Mouse (Mus musculus): ENCODE data around the gene Pkn1. TPM values are rescaled to one million over a fixed set of nuclear protein-coding genes. Genes with fewer than 3 reads are reported as not detected.

Gene Pkn1
- polyA plus RNA-seq, 1 experiment from 2014 or later = 27.1 TPM

DNA sequence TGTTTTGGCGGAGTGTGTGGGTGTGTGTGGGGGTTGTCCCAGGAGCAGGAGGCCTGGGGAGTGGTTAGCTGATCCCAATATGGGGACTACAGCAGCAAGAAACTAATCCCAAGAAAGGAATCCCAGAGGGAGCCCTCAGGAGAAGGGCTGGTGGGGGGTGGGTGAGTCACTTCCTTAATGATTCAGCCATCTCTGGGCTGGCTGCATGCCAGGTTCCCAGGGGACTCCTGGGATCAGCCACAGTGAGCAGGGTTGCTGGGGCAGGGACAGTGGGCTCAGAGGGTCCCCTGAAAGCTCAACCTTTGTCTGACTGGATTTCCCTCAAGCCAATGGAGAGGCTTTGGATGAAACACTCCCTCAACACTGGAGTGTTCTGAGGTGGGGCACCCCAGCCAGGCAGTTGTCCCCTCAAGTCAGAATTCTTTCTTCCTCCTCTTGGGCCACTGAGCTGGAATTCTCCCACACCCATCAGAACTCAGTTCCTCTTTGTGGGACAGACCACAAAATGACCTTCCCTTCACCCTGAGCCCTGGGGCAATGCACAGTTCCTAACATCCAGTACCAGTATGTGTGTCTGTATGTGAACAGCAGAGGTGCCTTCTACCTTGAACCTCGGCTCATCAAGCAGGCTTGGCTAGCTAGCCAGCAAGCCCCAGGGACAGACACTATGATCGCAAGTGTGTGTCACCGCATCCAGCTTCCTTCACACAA is 39.0 kb upstream of the Pkn1 start:
- ATAC-seq (ENCODE audit: low FRiP score, low read depth) = no peak
- 73% methylated on average over 4 of the region's 4 CpGs for WGBS
- H3K9me3 ChIP-seq = no peaks in the 10 kb centered on the region
- peaks cover 32% of the 10 kb centered on the region for H3K27me3 ChIP-seq
- 0 out of 2 replicates have a peak overlapping the region, but pooled peaks have one; percentile 1 for H3K4me2 ChIP-seq
- no peak overlapping the region for H3K27ac ChIP-seq (replicated peaks)
- peaks cover 6% of the 10 kb centered on the region for H3K4me1 ChIP-seq (replicated peaks)
- no peak overlapping the region for H3K9ac ChIP-seq
- H3K4me3 ChIP-seq = no peak overlapping the region
- no peaks in the 10 kb centered on the region for H3K36me3 ChIP-seq

DNA sequence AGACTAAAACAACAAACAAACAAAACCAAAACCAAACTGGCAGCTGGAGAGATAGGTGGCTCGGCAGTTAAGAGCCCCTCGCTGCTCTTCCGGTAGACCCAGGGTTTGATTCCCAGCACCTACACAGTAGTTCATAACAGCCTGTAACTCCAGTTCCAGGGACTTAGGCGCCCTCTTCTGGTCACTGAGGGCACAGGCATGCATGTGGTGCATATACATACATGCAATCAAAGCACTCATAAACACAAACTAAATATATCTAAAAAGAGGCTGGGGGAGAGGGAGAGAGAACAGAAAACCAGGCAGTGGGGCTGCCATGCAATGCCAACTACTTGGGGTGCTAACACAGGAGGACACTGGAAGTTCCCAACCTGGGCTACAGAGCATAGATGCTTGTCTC is 38.4 kb upstream of the Pkn1 start:
- Histone ChIP-seq H3K27me3 (peaks cover 29% of the 10 kb centered on the region), H3K4me1 (replicated peaks) (peaks cover 6% of the 10 kb centered on the region), H3K27ac (replicated peaks) (no peak overlapping the region), H3K9ac (no peak overlapping the region), H3K9me3 (no peaks in the 10 kb centered on the region), H3K4me3 (no peak overlapping the region), H3K4me2 (0 out of 2 replicates have a peak overlapping the region, but pooled peaks have one; percentile 1), H3K36me3 (no peaks in the 10 kb centered on the region)
- WGBS = 85% methylated on average over 4 of the region's 4 CpGs
- ATAC-seq (ENCODE audit: low FRiP score, low read depth) = no peak

DNA sequence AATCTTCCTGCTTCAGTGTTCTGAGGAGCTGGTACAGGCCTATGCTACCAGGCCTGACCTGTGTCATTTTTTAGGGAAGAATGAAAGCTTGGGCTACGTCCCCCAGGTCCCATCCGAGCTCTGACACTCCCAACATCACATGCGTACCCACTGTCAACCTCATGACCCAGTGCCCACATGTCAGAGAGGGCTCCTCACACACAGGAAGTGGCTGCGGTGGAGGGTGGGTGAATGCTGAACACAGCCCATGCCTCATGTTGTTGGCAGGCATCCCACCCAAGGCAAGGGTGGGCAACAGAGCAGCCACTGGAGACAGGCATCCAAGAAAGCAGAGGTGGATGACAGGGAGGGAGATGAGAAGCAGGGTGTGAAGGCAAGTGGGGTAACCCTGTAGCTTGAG is 37.7 kb upstream of the Pkn1 start:
- H3K4me2 ChIP-seq = no peak overlapping the region
- H3K4me1 ChIP-seq (replicated peaks) = peaks cover 6% of the 10 kb centered on the region
- no peaks in the 10 kb centered on the region for H3K36me3 ChIP-seq
- H3K9me3 ChIP-seq = no peaks in the 10 kb centered on the region
- WGBS = 91% methylated on average over 4 of the region's 4 CpGs
- no peak overlapping the region for H3K9ac ChIP-seq
- no peak overlapping the region for H3K4me3 ChIP-seq
- no peak overlapping the region for H3K27ac ChIP-seq (replicated peaks)
- ATAC-seq (ENCODE audit: low FRiP score, low read depth) = no peak
- H3K27me3 ChIP-seq = peaks cover 24% of the 10 kb centered on the region

DNA sequence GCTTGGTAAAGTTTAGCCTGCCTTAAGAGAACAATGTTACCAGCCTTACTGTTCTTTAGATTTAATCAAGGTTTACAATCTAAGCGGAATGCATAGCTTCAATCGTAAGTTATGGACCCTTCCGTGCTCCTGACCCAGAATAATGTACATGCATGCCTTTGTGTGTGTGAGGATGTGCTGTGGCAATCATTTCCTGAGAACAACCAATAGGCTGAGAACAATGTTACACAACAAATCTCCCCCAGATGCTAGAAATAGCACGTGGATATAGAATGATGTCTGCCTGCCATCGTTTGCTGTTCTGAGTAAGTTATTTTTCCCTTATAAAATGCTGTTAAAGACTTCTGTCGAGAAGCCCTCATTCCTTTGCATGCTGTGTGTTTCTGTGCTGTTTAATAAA is 33.9 kb upstream of the Pkn1 start:
- Histone ChIP-seq H3K9ac (no peak overlapping the region), H3K4me1 (replicated peaks) (no peaks in the 10 kb centered on the region), H3K27ac (replicated peaks) (no peak overlapping the region), H3K4me2 (no peak overlapping the region), H3K36me3 (no peaks in the 10 kb centered on the region), H3K27me3 (no peaks in the 10 kb centered on the region), H3K9me3 (no peaks in the 10 kb centered on the region), H3K4me3 (no peak overlapping the region)
- WGBS = 86% methylated on average over 6 of the region's 6 CpGs
- ATAC-seq (ENCODE audit: low FRiP score, low read depth) = no peak

DNA sequence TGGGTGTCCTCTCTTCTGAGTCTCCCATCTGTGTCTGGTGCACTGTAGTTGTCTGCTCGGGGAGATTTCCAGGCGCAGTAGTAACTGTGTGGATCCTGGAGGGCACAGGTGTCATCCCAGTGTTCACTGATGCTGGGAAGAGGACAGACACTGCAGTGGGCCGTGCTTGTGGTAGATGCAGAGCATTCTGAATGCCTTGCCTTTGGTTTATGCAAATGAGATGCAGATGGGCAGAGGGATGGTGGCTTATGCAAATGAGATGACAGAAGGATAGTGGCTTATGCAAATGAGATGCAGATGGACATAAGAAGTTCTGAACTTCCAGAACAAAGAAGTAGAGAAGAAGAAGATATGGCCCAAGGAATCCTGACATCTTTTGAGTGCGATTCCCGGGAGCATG is 32.9 kb upstream of the Pkn1 start:
- WGBS = 72% methylated on average over 5 of the region's 5 CpGs
- H3K9ac ChIP-seq = no peak overlapping the region
- no peaks in the 10 kb centered on the region for H3K27me3 ChIP-seq
- H3K27ac ChIP-seq (replicated peaks) = no peak overlapping the region
- no peaks in the 10 kb centered on the region for H3K4me1 ChIP-seq (replicated peaks)
- H3K4me3 ChIP-seq = no peak overlapping the region
- no peak overlapping the region for H3K4me2 ChIP-seq
- H3K36me3 ChIP-seq = no peaks in the 10 kb centered on the region
- H3K9me3 ChIP-seq = no peaks in the 10 kb centered on the region
- ATAC-seq (ENCODE audit: low FRiP score, low read depth) = no peak

DNA sequence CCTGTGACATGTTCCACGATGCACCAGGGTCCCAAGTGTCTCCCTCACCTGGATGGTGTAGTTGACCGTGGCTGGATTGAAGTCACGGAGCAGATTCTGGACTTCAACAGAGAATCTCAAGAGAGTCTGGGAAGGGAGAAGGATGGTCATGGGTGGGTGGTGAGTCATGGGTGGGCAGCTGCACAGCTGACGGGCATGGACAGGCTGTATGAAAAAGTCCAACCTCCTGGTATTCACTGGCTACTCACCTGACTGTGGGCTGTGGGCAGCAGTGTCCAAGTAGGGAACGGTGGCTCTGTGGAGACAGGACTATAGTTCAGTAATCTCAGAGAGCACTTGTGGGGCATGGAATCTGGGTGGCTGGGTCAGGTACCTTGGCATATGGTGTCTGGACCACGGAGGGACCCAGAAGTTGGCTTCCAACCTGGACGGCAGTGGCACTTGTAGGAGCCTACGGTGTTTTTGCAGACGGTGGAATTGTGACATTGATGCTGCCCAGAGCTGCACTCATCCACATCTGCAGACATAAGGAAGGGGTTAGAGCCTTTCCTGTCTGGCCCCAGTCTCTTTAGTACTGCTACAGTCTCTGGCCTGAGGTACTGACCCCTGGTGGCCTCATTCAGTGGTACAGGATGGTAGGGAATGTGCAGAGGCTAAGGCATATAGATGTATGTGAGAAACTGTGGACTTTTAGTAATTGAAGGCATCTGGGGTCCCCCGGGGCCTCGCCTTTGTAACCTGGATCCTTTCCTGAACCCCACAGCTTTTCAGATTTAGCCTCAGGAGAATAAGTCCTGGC is 30.2 kb upstream of the Pkn1 start:
- H3K27me3 ChIP-seq = no peaks in the 10 kb centered on the region
- no peak overlapping the region for H3K4me3 ChIP-seq
- no peaks in the 10 kb centered on the region for H3K9me3 ChIP-seq
- ATAC-seq (ENCODE audit: low FRiP score, low read depth) = no peak
- H3K27ac ChIP-seq (replicated peaks) = no peak overlapping the region
- H3K36me3 ChIP-seq = peaks cover 17% of the 10 kb centered on the region
- H3K9ac ChIP-seq = no peak overlapping the region
- WGBS = 86% methylated on average over 11 of the region's 11 CpGs
- H3K4me2 ChIP-seq = no peak overlapping the region
- no peaks in the 10 kb centered on the region for H3K4me1 ChIP-seq (replicated peaks)

DNA sequence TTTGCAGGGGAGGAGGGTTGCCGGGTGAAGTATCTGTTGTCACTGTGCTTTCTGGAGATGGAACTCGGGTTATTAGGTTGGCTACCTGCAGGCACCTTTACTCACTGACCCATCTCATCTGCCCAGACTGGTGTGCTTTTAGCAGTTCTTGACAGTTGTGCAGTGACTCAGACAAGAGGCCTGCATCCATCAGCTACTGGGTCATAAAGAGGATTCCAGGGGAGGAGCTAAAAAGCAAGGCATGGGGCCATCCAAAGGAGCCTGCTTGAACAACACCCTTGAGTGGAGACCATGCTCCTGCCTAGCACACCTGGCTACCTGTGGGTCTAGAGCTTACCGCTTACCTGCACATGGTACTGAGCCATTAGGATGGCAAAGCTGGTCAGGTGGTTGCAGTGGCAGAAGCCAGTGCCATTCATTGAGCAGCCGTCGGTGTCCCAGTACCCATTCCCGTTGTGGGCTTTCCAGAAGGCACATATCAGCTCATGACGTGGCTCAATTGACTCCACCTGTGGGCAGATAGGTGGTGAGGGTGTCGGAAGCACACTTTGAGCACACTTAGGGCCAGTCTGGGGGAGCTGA is 26.6 kb upstream of the Pkn1 start:
- Histone ChIP-seq H3K4me2 (no peak overlapping the region), H3K9ac (no peak overlapping the region), H3K36me3 (peaks cover 51% of the 10 kb centered on the region), H3K27ac (replicated peaks) (no peak overlapping the region), H3K4me1 (replicated peaks) (no peaks in the 10 kb centered on the region), H3K4me3 (no peak overlapping the region), H3K9me3 (no peaks in the 10 kb centered on the region), H3K27me3 (no peaks in the 10 kb centered on the region)
- ATAC-seq (ENCODE audit: low FRiP score, low read depth) = no peak
- WGBS = 97% methylated on average over 8 of the region's 8 CpGs

DNA sequence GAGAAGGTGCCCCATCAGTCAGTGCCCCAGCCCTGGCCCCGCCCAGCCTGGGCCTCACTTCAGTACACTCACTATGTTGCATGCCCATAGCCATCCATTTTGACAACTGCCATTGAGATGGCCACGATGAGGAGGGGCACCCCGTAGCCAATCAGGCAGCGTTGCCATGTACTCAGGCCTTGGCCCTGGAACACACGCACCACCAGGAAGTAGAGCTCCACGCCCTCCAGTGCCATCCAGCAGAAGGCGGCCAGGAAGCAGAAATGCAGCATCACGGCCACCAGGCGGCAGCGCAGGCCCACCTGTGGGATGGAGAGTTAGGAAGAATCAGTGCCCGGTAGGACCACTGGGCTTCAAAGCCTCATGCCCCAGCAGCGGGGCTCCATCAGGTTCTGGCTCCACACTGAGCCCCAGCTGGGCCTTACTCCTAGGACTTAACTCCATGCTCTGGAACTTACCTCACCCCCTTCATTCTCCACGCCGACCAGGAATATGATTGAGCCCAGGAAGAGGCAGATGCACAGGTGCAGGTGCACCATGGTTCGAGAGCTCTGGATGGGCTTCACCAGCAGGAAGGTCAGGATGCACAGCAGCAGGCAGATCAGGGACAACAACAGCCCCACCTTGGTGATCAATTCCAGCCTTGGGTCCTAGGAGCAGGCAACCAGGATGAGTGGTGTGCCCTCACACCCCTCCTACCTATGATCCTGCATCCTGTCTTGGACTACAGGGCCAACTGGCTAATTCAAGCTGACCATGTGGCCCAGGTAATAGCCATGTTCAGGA is 25.9 kb upstream of the Pkn1 start:
- no peaks in the 10 kb centered on the region for H3K27me3 ChIP-seq
- no peak overlapping the region for H3K4me3 ChIP-seq
- no peak overlapping the region for H3K9ac ChIP-seq
- WGBS = 49% methylated on average over 15 of the region's 15 CpGs
- H3K4me1 ChIP-seq (replicated peaks) = no peaks in the 10 kb centered on the region
- H3K9me3 ChIP-seq = no peaks in the 10 kb centered on the region
- no peak overlapping the region for H3K27ac ChIP-seq (replicated peaks)
- H3K36me3 ChIP-seq = peaks cover 58% of the 10 kb centered on the region
- no peak overlapping the region for H3K4me2 ChIP-seq
- peak; percentile 54; the same call in 1 of the 2 replicates for ATAC-seq (ENCODE audit: low FRiP score, low read depth)

DNA sequence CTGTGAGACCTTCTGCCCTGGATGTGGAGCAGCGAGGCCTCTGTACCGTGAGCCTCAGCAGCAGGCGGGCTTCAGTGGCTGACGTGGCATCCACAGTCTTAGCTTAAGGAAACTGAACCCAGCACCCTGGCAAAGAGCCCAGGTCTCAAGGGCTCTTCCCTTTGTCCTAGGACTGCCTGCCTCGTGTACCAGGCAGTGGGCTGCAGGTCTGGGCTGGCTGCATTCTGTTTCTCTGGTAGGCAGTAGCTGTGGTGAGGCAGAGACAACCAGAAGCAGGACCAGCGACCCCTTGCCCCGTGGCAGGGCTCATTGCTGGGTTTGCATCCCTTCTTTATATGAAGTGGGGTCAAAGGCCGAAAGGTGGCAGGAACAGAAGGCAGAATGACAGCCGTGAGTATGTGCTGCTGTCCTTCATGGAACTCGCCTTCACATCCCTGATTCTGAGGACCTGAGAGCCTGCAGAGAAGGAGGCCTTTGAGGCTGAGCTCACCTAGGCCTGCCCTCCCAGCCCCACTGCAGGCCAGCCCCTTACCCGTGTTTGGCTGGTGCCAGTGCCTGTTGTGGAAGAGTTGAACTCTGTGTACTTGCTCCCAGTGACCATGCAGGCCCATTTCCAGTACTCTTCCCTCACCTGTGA is 24.6 kb upstream of the Pkn1 start:
- Histone ChIP-seq H3K27me3 (no peaks in the 10 kb centered on the region), H3K27ac (replicated peaks) (no peak overlapping the region), H3K4me2 (no peak overlapping the region), H3K9me3 (no peaks in the 10 kb centered on the region), H3K4me3 (no peak overlapping the region), H3K36me3 (peaks cover 64% of the 10 kb centered on the region), H3K4me1 (replicated peaks) (no peaks in the 10 kb centered on the region; the same call in 1 of the 2 replicates), H3K9ac (no peak overlapping the region)
- no peak for ATAC-seq (ENCODE audit: low FRiP score, low read depth)
- 84% methylated on average over 11 of the region's 11 CpGs for WGBS

DNA sequence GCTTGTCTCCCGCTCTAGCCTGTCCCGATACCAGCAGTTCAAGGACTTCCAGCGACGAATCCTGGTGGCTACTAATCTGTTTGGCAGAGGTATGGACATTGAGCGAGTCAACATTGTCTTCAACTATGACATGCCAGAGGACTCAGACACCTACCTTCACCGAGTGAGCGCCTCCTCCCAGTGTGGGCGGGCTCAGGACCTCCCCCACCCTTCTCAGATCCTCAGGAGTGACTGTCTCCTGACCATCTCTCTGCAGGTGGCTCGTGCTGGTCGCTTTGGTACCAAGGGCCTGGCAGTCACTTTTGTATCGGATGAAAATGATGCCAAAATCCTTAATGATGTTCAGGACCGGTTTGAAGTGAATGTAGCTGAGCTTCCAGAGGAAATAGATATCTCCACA is 23.7 kb upstream of the Pkn1 start:
- H3K4me2 ChIP-seq = no peak overlapping the region
- H3K27ac ChIP-seq (replicated peaks) = no peak overlapping the region
- H3K4me1 ChIP-seq (replicated peaks) = no peaks in the 10 kb centered on the region; the same call in 1 of the 2 replicates
- H3K9me3 ChIP-seq = no peaks in the 10 kb centered on the region
- H3K9ac ChIP-seq = no peak overlapping the region
- no peak overlapping the region for H3K4me3 ChIP-seq
- H3K36me3 ChIP-seq = peaks cover 64% of the 10 kb centered on the region
- ATAC-seq (ENCODE audit: low FRiP score, low read depth) = no peak
- 90% methylated on average over 12 of the region's 12 CpGs for WGBS
- H3K27me3 ChIP-seq = no peaks in the 10 kb centered on the region

DNA sequence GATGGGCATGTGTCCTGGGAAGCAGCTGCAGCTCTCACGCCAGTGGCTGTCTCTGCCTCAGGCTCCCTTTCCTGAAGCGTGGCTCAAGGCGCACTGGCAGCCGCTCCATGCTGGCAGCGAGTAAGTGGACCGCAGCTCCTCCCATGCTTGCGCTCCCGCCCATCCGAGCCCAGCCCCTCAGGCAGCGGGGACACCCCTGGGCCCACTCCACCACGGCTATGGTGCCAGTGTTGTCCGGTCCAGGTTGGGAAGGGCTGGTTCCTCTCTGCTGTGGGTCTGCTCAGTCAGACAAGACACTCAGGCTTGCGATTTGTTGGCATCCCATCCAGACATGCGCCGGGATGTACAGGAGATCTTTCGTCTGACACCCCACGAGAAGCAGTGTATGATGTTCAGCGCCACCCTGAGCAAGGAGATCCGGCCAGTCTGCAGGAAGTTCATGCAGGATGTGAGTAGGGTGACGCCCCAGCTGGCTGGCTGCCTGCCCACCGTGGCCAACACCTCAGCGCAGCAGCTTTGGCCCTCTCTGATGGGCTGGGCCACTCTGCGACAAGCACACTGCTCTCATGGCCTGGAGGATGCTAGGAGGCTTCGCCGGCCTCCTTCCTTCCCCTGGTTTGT is 22.5 kb upstream of the Pkn1 start:
- 93% methylated on average over 25 of the region's 25 CpGs for WGBS
- H3K36me3 ChIP-seq = peaks cover 64% of the 10 kb centered on the region
- no peaks in the 10 kb centered on the region for H3K9me3 ChIP-seq
- H3K4me3 ChIP-seq = no peak overlapping the region
- no peak overlapping the region for H3K9ac ChIP-seq
- H3K27me3 ChIP-seq = no peaks in the 10 kb centered on the region
- H3K4me1 ChIP-seq (replicated peaks) = peaks cover 10% of the 10 kb centered on the region
- ATAC-seq (ENCODE audit: low FRiP score, low read depth) = no peak
- H3K27ac ChIP-seq (replicated peaks) = no peak overlapping the region
- no peak overlapping the region for H3K4me2 ChIP-seq

All from hindbrain, embryonic 15.5 days (tissue).